Mouse (Mus musculus): ENCODE results near the gene Atrip. TPM values are rescaled to one million over a fixed set of nuclear protein-coding genes. Genes with fewer than 3 reads are reported as not detected.
A peak's percentile ranks its signal among the peaks of the same experiment; 100 is the strongest.

Atrip gene
- total RNA-seq, 2 experiments from 2014 or later = 27.3 to 31.7 TPM

GRCm38 (mm10) chr9:109059136-109059903 lies 14.6 kb downstream of the Atrip start, which contains the start of gene Trex1:
TSS of gene Trex1 (minus strand) at chr9:109059734.
- peak; percentile 89 to 90 for DNase-seq (ENCODE audit: low spot score in 2 of 2)

DNA sequence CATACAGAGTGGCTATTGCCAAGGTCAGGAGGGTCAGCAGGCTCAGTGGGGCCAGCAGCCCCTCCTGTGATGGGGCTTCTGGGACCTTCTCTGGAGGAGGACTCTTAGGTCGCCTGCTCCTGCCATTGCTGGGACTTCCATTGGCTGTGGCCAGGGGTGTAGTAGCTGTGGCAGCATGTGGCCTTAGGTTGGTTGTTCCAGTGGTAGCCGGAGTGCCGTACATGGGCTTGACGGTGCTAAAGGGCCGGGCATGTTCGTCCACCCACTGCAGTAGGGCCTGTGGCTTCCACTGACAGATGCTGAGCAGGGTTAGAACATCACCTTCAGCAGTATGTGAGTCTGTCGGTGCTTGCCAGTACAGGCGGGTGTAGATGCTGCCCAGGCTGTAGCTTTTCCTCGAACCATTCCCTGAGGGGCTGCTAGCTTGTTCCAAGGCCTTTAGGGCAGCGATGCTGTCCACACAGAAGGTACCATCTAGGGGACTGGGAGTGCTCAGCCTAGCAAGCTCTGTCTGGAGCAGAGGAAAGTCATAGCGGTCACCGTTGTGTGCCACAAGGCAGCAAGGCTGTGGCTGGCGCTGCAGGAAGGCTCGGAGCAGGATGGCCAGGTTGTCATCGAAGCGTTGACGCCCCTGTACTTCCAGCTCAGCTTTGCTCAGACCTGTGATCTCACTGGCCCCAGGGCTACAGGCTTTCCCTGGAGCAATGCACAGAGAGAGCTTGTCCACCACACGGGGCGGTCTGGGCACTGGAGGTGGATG lies 15.7 kb downstream of the Atrip start:
- DNase-seq (ENCODE audit: low spot score in 2 of 2) = no peak

DNA sequence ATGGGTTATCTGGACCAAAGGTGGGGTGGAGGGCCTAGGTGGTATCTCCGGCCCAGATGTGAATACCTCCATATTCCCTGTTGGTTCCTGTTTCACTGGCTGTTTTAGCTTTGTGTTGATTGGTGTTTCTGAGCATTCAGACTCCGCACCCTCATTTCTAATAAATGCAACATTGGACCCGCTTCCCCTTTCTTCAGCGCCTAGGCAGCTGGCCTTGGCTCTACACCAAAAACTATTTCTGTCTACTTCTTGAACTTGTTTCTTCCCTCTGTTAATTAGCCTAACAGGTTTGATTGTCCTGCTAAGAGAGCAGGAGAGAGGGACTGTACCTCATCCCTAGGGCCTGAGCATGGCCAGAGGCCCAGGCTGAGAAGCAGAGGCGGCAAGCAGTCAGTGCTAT lies 16.4 kb downstream of the Atrip start:
- no peak for DNase-seq (ENCODE audit: low spot score in 2 of 2)

DNA sequence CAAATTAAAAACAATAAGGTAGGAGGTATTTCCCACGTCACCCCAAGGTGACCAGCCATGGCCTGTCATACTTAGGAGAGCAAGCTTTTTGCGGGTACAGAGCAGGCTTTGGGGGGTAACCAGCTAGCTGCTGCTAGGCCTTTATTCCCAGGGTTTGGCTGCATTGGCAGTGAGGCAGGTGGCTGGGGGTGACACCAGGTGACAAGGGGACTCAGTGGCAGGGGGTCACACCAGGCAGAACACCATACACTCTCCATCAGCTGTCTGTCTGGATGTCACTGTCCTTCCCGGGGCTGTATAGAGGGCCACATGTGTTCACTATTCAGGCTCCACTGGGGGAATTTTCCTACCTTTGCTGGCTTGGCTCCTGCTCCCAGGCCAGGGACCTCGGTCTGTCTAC lies 17.0 kb downstream of the Atrip start:
- DNase-seq (ENCODE audit: low spot score in 2 of 2) = no peak

GRCm38 (mm10) chr9:109056081-109056690 lies 17.7 kb downstream of the Atrip start:
- no peak for DNase-seq (ENCODE audit: low spot score in 2 of 2)

- no peak for DNase-seq (ENCODE audit: low spot score in 2 of 2)
These were observed 18.5 kb downstream of the Atrip start for GRCm38 (mm10) chr9:109055271-109056030.

DNA sequence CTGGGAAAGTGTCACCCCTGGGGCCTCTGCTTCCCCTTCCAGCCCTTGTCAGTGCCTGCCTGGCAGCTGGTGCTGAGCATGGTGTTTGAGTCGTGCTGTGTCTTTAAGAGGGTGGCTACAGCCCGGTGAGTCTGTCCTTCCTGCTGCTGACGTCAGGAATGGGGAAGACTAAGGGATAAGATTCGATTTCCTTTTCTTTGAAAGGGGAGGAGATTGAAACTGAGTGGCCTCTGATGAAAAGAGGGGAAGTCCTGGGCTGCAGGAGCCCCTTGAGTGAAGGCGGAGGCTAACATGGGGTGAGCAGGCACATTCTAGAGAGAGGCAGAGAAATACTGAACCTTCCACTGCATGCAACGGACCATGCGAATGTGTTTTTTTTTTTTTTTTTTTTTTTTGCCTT lies 19.2 kb downstream of the Atrip start:
- peak; percentile 57 to 84 for DNase-seq (ENCODE audit: low spot score in 2 of 2)

- no peak for DNase-seq (ENCODE audit: low spot score in 2 of 2)
These were observed 20.1 kb downstream of the Atrip start for GRCm38 (mm10) chr9:109053851-109054250.

- DNase-seq (ENCODE audit: low spot score in 2 of 2) = no peak
These were observed 20.6 kb downstream of the Atrip start for GRCm38 (mm10) chr9:109053366-109053765.

DNA sequence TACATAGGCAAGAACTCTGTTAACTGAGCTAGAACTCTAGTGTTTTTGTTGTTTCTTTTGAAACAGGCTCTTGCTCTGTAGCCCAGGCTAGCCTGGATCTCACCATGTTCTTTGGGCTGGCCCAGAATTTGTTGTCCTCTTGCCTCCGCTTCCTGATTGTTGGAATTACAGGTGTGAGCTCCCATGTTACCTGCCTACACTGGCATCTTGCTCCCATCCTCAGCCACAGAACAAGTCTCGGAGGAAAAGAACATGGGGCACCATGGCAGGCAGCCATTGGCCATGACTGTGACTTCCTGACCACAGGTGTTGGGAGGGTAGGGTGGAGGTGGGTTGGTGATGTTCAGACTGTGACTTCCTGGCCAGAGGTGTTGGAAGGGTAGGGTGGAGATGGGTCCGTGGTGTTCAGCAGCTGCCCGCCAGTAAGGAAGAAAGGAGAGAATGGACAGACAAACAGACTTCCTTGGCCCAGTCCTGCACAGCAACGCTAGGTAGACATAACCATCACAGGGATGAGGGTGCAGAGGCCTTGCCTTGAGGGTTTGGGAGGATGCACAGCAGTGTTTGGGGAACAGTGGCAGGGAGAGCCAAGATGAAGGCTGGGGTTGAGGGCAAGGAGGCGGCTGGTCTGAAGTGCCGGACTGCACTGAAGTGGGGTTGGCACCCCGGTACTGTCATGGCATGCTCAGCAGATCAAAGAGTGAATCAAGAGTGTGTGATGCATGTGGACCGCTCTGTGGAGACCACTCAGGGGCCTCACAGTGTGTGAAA lies 21.2 kb downstream of the Atrip start:
- DNase-seq (ENCODE audit: low spot score in 2 of 2) = no peak

DNA sequence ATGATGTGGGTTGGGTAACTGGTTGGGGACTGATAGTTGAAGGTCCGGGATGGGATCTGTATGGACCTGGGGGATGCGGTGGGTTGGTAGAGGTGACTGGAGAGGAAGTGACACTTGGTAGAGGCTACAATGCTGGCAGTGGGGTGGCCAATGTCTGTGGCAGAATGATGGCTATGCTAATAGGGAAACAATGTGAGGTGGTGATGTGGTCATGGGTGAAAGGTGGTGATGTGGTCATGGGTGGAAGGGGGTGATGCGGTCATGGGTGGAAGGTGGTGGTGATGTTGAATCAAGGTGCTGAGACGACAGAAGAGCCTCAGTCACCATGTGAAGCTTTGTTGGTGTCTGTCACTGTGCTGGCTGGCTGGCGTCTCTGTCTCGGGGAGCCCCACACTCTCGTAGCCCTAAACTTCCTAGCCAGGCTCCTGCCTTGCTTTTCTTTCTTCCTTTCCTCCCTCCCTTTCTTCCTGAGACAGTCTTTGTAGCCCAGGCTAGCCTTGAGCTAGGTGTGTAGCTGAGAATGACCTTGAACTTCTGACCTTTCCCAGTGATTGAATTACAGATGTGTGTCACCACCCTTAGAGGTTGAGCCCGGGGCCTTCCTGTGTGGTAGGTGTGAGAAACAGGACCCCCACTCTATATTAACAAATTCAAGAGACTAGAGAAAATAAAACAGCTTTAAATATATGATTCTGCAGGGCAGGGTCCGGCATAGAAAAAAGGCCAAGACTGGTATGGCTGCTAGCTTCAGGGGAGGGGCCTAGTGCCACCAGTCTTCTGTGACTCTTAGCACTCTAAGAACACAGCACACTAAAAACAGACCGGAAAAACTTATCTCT lies 22.1 kb downstream of the Atrip start:
- DNase-seq (ENCODE audit: low spot score in 2 of 2) = no peak

GRCm38 (mm10) chr9:109051011-109051501 lies 22.9 kb downstream of the Atrip start:
- DNase-seq (ENCODE audit: low spot score in 2 of 2) = no peak

DNA sequence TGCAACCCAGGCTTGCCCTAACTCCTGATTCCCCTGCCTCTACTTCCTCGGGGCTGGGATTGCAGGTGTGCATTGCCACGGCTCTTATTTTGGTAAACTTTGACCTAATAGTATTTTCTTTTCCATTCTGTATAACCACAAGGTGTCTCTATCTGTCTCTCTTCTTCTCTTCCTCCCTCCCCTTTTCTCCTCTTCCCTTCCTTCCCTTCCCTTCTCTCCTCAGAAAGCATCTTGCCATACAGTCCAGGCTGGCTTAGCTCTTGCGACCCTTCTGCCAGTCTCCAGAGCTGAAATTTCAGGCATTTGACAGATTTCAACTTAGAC lies 23.3 kb downstream of the Atrip start:
- no peak for DNase-seq (ENCODE audit: low spot score in 2 of 2)

DNA sequence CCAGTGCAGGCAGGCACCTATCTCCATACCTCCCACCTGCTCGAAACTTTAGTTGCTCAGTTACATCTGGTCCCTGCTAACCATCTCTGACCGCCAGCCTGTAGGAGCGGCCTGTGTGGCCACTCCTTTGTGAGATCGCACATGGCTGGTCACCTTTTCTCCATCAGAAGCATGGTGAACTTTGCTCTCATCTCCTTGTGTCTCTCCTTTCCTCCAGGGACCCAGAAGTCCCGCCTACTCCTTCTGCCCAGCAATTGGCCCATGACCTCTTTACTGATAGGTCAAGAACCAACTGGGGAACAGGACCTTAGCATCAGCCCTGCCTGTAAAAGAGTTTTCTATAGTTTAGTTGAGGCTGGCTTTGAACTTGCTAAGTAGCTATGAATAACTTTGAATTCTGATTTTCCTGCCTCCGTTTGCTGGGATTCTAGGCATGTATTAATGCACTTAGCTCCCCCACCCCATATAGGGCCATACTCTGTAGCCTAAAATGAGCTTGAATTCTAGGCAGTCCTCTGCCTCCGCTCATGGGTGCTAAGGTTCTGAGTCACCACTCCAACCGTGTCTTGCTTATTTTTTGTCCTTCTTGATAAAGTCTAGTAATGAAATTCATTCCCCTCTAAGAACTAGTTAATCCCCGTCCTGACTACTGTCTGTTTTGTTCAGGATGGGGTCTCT lies 23.8 kb downstream of the Atrip start:
- DNase-seq (ENCODE audit: low spot score in 2 of 2) = no peak

- no peak for DNase-seq (ENCODE audit: low spot score in 2 of 2)
These were observed 24.6 kb downstream of the Atrip start for GRCm38 (mm10) chr9:109049316-109049715.

GRCm38 (mm10) chr9:109046306-109046705 lies 27.6 kb downstream of the Atrip start:
- DNase-seq (ENCODE audit: low spot score in 2 of 2) = peak in 1 of 2 experiments; percentile 34

GRCm38 (mm10) chr9:109041351-109041750 lies 32.6 kb downstream of the Atrip start:
- no peak for DNase-seq (ENCODE audit: low spot score in 2 of 2)

DNA sequence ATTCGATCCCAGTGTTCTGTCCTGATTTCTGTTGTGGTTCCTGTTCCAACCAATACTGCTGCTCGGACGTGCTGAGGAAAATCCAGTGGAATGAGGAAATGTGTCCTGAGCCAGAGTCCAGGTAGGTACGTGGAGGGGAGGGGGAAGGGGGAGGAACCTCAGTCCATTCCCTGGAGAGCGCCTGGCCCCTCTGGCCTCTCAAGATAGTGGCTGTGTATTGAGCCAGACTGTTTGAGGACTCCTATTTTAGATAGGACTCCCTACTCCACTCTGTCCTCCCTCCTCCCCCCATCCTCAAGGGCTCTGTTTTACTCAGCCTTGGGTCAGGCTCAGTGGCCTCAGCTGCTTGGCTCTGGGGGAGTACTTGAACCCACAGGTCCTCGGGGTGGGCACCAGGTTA lies 33.0 kb downstream of the Atrip start:
- no peak for DNase-seq (ENCODE audit: low spot score in 2 of 2)

- DNase-seq (ENCODE audit: low spot score in 2 of 2) = no peak
These were observed 33.7 kb downstream of the Atrip start for GRCm38 (mm10) chr9:109040216-109040615.
